Mouse (Mus musculus) kidney, adult 2 months (tissue): ENCODE data around the gene Ankrd13d.

Source experiments
- CTCF ChIP-seq: fragments of 200-500 bp; conservative IDR thresholded peaks from 2 replicates; pipeline ENCODE4 v1.5.1; 2011; ENCODE audit warnings: low read depth, mild to moderate bottlenecking, control low read depth, low read length, moderate library complexity, mixed read lengths; ENCODE audit not compliant: insufficient read depth, insufficient read length
- POLR2A ChIP-seq: fragments of 200-500 bp; IDR thresholded peaks from one replicate; pipeline ENCODE4 v1.6.1; 2011; ENCODE audit warnings: low read depth, low read length, control low read depth

- TF ChIP-seq POLR2A (no peak), CTCF (no peak)
Observed at GRCm38 (mm10) chr19:4227446-4227845, 55.5 kb downstream of the Ankrd13d start.
